Mouse (Mus musculus) embryonic facial prominence, embryonic 11.5 days (tissue): ENCODE data around the gene Ints14. TPM values are rescaled to one million over a fixed set of nuclear protein-coding genes. Genes with fewer than 3 reads are reported as not detected.

Experiments used
- ATAC-seq: fragments of 200-750 bp; cut with Nextera tagmentation; replicated peaks from 2 replicates; pipeline ENCODE4 v1.8.0; 2017; ENCODE audit warnings: low read depth; ENCODE audit not compliant: insufficient number of reproducible peaks, low FRiP score, low TSS enrichment
- DNase-seq: peaks from one replicate; pipeline ENCODE4 v3.0.0-alpha.2; 2015; ENCODE audit warnings: low spot score
- H3K27ac ChIP-seq: fragments of 300-500 bp; sonication (generic); replicated peaks from 2 replicates; pipeline ENCODE4 v1.5.1; 2014; ENCODE audit warnings: mild to moderate bottlenecking, low read depth, low read length, control low read depth
- H3K27me3 ChIP-seq: fragments of 300-500 bp; sonication (generic); 2 replicates; pipeline ENCODE4 v1.6.1; 2014; ENCODE audit warnings: mild to moderate bottlenecking, low read length, moderate library complexity, mixed read lengths; ENCODE audit not compliant: control insufficient read depth, insufficient read depth
- H3K36me3 ChIP-seq: fragments of 300-500 bp; sonication (generic); replicated peaks from 2 replicates; pipeline ENCODE4 v1.6.1; 2014; ENCODE audit warnings: low read depth, mild to moderate bottlenecking, low read length, moderate library complexity, mixed read lengths; ENCODE audit not compliant: control insufficient read depth, insufficient read depth
- H3K4me1 ChIP-seq: fragments of 300-500 bp; sonication (generic); 2 replicates; pipeline ENCODE4 v1.6.1; 2014; ENCODE audit warnings: low read length, mixed read lengths; ENCODE audit not compliant: control insufficient read depth, insufficient read depth
- H3K4me2 ChIP-seq: fragments of 300-500 bp; sonication (generic); 2 replicates; pipeline ENCODE4 v1.6.1; 2014; ENCODE audit warnings: low read depth, mild to moderate bottlenecking, control low read depth, low read length, moderate library complexity
- H3K4me3 ChIP-seq: fragments of 300-500 bp; sonication (generic); 2 replicates; pipeline ENCODE4 v1.5.1; 2014; ENCODE audit warnings: low read depth, low read length, control low read depth
- H3K9ac ChIP-seq: fragments of 300-500 bp; sonication (generic); replicated peaks from 2 replicates; pipeline ENCODE4 v1.6.1; 2014; ENCODE audit warnings: mild to moderate bottlenecking, control low read depth, low read length
- H3K9me3 ChIP-seq: fragments of 300-500 bp; sonication (generic); replicated peaks from 2 replicates; pipeline ENCODE4 v1.6.1; 2016; ENCODE audit warnings: mild to moderate bottlenecking, low read length, inconsistent platforms, mixed read lengths; ENCODE audit not compliant: control insufficient read depth
- WGBS: fragments of 180-500 bp; shearing (Covaris S2); extraction: QIAGEN DNeasy Blood & Tissue Kit; methylation state at CpG from one replicate; pipeline ENCODE4 v1.1.7; 2014; 5-methylcytosine and 5-hydroxymethylcytosine counted together
- polyA plus RNA-seq: library from polyadenylated mRNA; unstranded; fragments of >200 nt; fragmentation: Nextera tagmentation; extraction: Ambion mirVana; gene quantifications from 2 replicates; pipeline ENCODE4 v1.2.1, GENCODE M21; 2014

The Ints14 gene
- polyA plus RNA-seq, 1 experiment from 2014 or later: 80.5 TPM

DNA sequence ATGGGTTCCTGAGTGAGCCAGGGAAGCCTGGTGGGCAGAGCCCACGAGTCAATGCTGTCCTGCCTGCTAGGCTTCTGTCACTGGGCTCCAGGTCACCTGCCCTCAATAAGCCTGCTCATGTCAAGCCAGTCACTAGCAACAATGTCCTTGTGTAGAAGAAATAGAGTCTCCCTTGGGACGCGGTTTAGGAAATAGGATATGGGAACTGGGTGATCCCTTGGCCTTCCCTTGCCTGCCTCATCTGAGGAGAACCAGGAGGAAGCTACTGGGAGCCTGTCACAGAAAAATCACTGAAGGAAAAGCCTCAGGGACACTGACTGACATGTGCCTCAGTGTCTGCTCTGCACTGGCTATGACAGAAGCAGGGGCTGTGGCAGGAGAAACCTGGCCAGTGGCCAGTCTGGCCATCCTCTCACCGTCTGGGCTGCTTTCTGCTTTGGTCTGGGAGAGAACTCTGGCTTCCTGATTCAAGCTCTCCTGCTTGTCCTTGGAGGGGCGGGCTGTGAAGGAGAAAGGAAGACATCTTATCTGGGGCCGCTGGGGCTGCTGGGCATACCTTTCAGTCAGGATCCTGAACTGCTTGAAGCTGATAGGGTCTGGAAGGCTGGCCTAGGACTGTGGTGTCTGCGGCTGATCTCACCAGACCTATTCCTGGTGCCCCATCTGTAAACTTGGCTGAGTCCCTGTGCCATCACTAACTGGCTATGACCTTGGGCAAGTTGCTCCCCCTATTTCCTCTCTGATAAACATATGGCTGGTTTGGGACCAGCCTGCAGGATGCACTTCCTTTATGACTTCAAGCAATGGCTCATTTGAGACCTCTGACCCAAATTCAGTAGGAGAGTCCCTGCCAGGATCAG lies 28.7 kb upstream of the Ints14 start:
- Histone ChIP-seq H3K4me1 (no peaks in the 10 kb centered on the region), H3K27ac (no peak overlapping the region), H3K4me2 (no peak overlapping the region), H3K27me3 (no peaks in the 10 kb centered on the region), H3K9ac (no peak overlapping the region), H3K4me3 (no peak overlapping the region), H3K36me3 (no peaks in the 10 kb centered on the region), H3K9me3 (no peaks in the 10 kb centered on the region)
- no peak for DNase-seq
- ATAC-seq: no peak
- 73% methylated on average over 7 of the region's 7 CpGs for WGBS

DNA sequence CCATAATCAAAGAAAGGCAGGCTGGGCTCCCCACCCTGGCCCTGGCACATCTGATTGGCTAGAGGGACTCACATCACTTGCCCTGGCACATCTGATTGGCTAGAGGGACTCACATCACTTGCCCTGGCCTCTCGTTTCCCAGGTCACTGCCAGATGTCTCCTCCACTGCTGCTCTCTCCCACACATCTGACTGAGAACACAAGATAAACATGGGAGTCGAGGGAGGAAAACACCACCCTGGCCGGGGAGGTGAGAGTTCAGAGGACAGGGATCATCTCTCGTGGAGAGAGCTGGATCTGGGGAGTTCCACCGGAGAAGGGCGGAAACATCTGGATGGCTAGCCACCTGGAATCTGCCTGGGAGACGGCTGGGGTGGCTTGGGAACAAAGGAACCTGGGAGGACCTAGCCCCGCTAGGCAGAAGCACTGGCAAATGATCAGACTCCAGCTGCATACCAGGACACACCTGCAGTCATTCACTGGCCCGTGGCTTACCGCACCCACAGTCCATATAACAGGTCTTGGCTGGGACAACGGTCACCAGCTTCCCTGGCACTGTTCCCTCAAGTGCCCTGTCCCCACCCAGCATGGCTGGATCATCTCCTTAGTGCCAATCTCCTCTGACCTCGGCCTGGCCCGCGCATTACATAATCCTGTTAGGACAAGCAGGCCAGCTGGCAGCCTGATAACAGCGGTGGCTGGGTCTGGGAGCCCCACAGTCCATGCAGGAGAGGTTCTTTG lies 26.5 kb upstream of the Ints14 start:
- no peak overlapping the region for H3K4me3 ChIP-seq

DNA sequence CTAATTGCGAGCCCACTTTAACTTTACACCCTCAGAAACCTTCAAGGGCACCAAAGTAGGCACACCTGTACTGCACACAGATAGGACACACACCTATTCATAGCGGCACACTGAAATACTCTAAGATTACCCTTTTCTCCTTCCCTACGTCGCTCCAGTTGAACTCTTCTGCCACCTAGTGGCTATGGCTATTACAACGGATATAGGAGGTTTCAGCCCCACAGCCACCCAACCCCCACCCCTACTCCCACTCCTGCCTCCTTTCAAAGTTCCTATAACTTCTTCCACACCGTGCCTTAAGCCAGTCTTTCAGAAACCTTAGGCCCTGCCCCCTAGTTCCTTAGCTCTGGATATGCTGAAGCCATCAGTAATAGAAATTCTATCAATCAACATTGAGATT lies 24.2 kb upstream of the Ints14 start:
- no peak overlapping the region for H3K9ac ChIP-seq
- H3K36me3 ChIP-seq: no peaks in the 10 kb centered on the region
- H3K4me2 ChIP-seq: no peak overlapping the region
- 4% methylated on average over 6 of the region's 6 CpGs for WGBS
- no peak for ATAC-seq
- DNase-seq: peak; percentile 81
- no peaks in the 10 kb centered on the region for H3K4me1 ChIP-seq
- no peak overlapping the region for H3K27ac ChIP-seq
- no peaks in the 10 kb centered on the region for H3K27me3 ChIP-seq
- no peaks in the 10 kb centered on the region for H3K9me3 ChIP-seq
- no peak overlapping the region for H3K4me3 ChIP-seq

More for the DNA sequence above, 26.5 kb upstream of the Ints14 start:
- Histone ChIP-seq H3K4me1 (no peaks in the 10 kb centered on the region), H3K9me3 (no peaks in the 10 kb centered on the region), H3K36me3 (no peaks in the 10 kb centered on the region), H3K27me3 (no peaks in the 10 kb centered on the region), H3K9ac (no peak overlapping the region; the same call in 1 of the 2 replicates), H3K27ac (no peak overlapping the region), H3K4me2 (no peak overlapping the region)
- 57% methylated on average over 15 of the region's 15 CpGs for WGBS
- peak; percentile 71 for ATAC-seq
- peak; percentile 63 for DNase-seq

DNA sequence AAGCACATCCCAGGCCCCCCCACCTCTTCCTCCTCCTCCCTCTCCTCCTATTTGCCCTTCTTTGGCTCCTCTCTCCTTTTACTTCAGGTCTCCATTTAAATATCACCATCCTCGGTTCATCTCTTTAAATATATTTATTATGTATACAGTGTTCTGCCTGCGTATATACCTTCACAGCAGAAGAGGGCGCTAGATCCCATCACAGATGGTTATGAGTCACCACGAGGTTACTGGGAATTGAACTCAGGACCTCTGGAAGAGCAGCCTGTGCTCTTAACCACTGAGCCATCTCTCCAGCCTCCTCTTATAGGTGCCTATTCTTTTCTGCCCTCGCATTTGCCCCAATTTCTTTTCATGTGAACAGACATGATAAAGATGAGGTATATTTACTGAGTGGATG lies 23.2 kb upstream of the Ints14 start:
- DNase-seq (no peak), ATAC-seq (no peak)
- H3K27ac ChIP-seq: no peak overlapping the region
- H3K36me3 ChIP-seq: no peaks in the 10 kb centered on the region
- H3K9me3 ChIP-seq: no peaks in the 10 kb centered on the region
- no peak overlapping the region for H3K4me3 ChIP-seq
- H3K9ac ChIP-seq: no peak overlapping the region
- H3K4me1 ChIP-seq: no peaks in the 10 kb centered on the region
- H3K4me2 ChIP-seq: no peak overlapping the region
- 63% methylated on average over 5 of the region's 5 CpGs for WGBS
- H3K27me3 ChIP-seq: no peaks in the 10 kb centered on the region

DNA sequence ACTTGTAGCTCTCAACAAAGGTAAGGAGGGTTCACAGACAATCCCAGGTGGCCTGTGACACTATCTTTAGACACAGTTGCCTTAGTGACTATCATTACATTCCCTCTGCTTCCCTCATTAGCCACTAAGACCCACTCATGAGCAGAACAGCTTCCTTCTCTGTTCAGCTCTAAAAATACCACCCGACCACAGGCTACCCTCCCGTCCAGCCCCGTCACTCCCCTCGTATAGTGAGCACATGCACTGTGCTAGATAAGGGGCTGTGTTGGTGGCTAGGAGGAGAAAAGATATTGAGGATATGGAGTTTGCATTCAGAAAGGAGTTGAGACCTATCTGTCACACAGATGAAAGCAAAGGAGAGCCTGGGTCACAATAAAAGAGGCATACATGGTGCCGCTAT lies 22.2 kb upstream of the Ints14 start:
- H3K9me3 ChIP-seq: no peaks in the 10 kb centered on the region
- no peak overlapping the region for H3K9ac ChIP-seq
- no peak overlapping the region for H3K4me3 ChIP-seq
- H3K4me2 ChIP-seq: no peak overlapping the region
- H3K27me3 ChIP-seq: no peaks in the 10 kb centered on the region
- ATAC-seq: no peak
- H3K4me1 ChIP-seq: no peaks in the 10 kb centered on the region
- no peak for DNase-seq
- H3K27ac ChIP-seq: no peak overlapping the region
- WGBS: 81% methylated on average over 5 of the region's 5 CpGs
- no peaks in the 10 kb centered on the region for H3K36me3 ChIP-seq

DNA sequence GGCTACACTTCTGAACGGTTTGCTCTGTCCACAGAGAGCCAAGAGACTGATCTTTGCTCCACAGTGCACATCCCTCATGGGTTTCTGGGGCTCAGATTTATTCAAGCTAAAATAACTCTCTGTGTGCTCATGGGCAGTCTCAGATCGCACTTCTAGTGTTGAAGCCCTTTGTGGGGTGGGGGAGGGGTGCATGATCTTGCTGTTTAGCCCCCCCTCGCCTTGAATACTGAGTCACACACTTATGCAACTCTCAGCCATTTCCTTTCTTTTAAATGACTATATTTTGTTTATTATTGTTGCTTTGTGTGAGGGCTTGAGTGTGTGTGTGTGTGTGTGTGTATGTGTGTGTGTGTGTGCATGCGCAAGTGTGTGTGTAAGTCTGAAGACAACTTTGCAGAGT lies 21.4 kb upstream of the Ints14 start:
- H3K9me3 ChIP-seq: no peaks in the 10 kb centered on the region
- no peaks in the 10 kb centered on the region; the same call in 1 of the 2 replicates for H3K4me1 ChIP-seq
- H3K27me3 ChIP-seq: no peaks in the 10 kb centered on the region
- no peaks in the 10 kb centered on the region for H3K36me3 ChIP-seq
- no peak for ATAC-seq
- no peak for DNase-seq
- no peak overlapping the region for H3K27ac ChIP-seq
- no peak overlapping the region for H3K9ac ChIP-seq
- H3K4me2 ChIP-seq: no peak overlapping the region
- 55% methylated on average over 4 of the region's 4 CpGs for WGBS
- no peak overlapping the region for H3K4me3 ChIP-seq

DNA sequence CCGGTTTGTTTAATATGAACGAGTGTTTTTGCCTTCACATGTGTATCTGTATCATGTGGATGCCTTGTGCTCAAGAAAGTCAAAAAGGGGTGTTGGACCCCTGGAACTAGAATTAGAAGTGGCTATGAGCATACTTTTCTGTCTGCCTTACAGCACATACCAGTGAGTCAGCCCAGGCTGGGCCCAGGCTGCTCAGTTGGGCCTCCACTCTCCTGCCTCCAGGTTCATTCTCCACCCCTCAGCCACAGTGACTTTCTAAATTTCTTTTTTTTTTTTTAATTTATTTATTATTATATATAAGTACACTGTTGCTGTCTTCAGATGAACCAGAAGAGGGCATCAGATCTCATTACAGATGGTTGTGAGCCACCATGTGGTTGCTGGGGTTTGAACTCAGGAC lies 20.9 kb upstream of the Ints14 start:
- no peaks in the 10 kb centered on the region; the same call in 1 of the 2 replicates for H3K4me1 ChIP-seq
- ATAC-seq: no peak
- 91% methylated on average over 2 of the region's 2 CpGs for WGBS

More for the DNA sequence above, 20.9 kb upstream of the Ints14 start:
- Histone ChIP-seq H3K9ac (no peak overlapping the region), H3K4me3 (no peak overlapping the region), H3K4me2 (no peak overlapping the region), H3K27ac (no peak overlapping the region), H3K9me3 (no peaks in the 10 kb centered on the region), H3K36me3 (no peaks in the 10 kb centered on the region), H3K27me3 (no peaks in the 10 kb centered on the region)
- no peak for DNase-seq
